Mouse (Mus musculus): ENCODE results near the gene Gm20605. TPM values are rescaled to one million over a fixed set of nuclear protein-coding genes. Genes with fewer than 3 reads are reported as not detected.

Gene Gm20605
- 11.7 and 14.0 TPM in 2 replicates for polyA plus RNA-seq (2016; fragmentation: Nextera tagmentation; extraction: Ambion mirVana)

DNA sequence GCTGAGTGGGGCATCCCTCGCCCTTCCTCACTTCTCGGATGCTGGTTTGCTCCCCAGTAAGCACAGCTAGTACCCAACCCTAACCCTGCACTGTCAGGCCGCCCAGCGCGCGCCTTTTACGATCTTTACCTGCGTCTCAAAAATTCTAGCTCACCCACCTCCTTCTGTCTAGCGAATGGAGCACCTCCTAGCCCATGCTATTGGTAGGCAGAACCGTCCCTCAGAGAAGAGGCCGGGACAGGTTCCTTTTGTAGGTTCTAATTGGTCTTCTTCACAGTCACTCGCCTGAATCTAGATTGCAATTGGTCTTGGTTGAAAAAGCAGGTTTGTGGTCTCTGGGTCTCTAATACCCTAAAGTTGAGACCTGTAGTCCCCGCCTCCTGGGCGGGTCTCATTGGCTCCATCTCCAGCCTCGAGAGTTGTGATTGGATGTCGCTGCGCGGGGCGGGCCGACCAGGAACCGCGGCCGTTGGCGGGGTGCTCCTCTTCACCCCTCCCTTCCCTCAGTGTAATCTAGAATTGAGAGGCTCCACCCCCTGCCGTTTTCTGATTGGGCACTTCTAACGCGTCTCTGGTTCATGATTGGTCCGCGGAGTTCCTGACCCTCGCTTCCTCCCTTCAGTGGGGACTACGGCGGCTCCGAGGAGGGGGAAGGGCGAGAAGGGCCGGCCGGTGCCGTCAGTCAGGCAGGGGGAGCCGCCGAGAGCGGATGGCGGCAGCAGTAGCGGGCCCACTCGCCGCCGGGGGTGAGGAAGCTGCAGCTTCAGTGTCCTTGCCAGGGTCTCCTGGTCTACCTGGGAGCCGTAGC is at the start of gene Gm20605, which contains the start of the genes Fbxo24 and Lrch4:
Gene Gm20605, plus strand, starts transcription at position 678 of the 808 bp plus-strand sequence.
Gene Fbxo24, minus strand, starts transcription at position 505 of the 808 bp plus-strand sequence.
Gene Lrch4, plus strand, starts transcription at position 624 of the 808 bp plus-strand sequence.
- Histone ChIP-seq H3K36me3 (replicated peaks) (peaks cover 30% of the 10 kb centered on the region), H3K4me3 (peak within 1 kb of the TSS; percentile 72), H3K4me1 (peaks cover 69% of the 10 kb centered on the region), H3K27me3 (ENCODE audit: poor library complexity, severe bottlenecking) (no peaks in the 10 kb centered on the region), H3K27ac (peak within 1 kb of the TSS; percentile 93), H3K9me3 (no peaks in the 10 kb centered on the region)
- under 1% methylated on average over 46 of the region's 46 CpGs for WGBS
- peak; percentile 99 for DNase-seq (ENCODE audit: extremely low spot score, low spot score)

DNA sequence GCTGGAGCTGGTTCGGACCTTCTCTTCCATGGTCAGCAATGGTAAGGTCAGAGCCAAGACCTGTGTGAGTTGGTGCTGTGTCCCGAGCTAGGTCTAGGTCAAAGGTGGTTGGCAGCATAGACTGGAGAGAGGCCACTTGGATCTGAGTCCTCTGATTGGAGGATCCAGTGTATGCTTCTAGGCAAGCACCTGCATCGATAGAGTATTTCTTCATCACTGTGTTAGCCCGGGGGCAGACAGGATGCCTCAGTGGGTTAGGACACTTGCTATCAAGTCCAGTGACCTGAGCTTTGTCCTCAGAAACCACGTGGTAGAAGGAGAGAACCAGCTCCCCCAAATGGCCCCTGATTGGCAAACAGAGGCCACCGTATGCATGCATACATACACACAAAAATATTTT is 48.7 kb upstream of the Gm20605 start:
- no peak overlapping the region for H3K4me3 ChIP-seq
- H3K9me3 ChIP-seq: no peaks in the 10 kb centered on the region
- no peaks in the 10 kb centered on the region for H3K36me3 ChIP-seq (replicated peaks)
- peaks cover 17% of the 10 kb centered on the region for H3K4me1 ChIP-seq
- H3K27ac ChIP-seq: no peak overlapping the region
- peaks cover 40% of the 10 kb centered on the region for H3K27me3 ChIP-seq (ENCODE audit: poor library complexity, severe bottlenecking)
- no peak for DNase-seq (ENCODE audit: extremely low spot score, low spot score)
- WGBS: 82% methylated on average over 6 of the region's 6 CpGs

DNA sequence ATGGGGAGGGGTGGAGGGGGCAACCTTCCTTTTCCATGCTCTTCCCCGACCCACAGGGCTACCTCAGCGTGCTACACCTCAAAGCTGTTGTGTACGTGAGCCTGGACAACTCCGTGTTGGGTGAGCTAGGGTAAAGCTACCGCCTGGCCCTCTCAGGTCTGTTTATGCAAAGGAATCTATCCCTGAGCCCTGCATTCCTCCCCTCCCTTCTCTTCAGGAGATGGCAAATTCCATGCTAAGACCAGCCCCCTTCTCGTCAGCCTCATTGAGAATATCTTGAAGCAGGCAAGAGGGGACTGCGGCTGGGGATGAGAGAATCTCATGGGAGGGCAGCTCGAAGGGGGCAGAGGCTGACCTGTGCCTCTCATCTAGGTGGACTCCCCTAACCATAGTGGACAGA is 46.3 kb upstream of the Gm20605 start:
- H3K27ac ChIP-seq: no peak overlapping the region
- no peaks in the 10 kb centered on the region for H3K9me3 ChIP-seq
- DNase-seq (ENCODE audit: extremely low spot score, low spot score): no peak
- WGBS: 50% methylated on average over 8 of the region's 8 CpGs
- H3K36me3 ChIP-seq (replicated peaks): no peaks in the 10 kb centered on the region
- peaks cover 17% of the 10 kb centered on the region for H3K4me1 ChIP-seq
- peak overlapping the region; percentile 51; the same call in 1 of the 2 replicates for H3K4me3 ChIP-seq
- H3K27me3 ChIP-seq (ENCODE audit: poor library complexity, severe bottlenecking): peaks cover 33% of the 10 kb centered on the region

DNA sequence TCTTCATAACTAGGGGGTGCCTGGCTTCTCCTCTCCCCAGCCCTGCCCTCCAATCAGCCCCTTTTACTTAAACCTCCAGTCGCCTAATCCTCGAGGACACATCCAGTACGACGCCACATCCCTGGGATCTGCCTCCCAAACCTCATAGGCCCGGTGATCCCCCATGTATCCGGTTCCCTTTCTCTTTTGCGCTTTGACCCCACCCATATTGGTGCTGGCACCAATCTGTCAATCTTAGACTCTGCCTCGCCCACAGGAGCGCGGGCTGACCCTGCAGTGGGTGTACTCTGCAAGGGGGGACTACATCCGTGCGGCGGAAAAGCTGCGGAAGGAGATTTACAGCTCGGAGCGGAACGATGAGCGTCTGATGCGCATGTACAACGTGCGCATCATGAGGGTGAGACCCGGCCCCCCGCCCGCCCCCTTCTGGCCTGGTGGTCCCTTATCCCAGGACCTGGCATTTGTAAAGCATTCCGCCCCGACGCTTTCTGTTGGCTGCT is 45.3 kb upstream of the Gm20605 start:
- H3K4me1 ChIP-seq: peaks cover 17% of the 10 kb centered on the region
- H3K4me3 ChIP-seq: peak overlapping the region; percentile 51
- H3K9me3 ChIP-seq: no peaks in the 10 kb centered on the region
- peaks cover 33% of the 10 kb centered on the region for H3K27me3 ChIP-seq (ENCODE audit: poor library complexity, severe bottlenecking)
- DNase-seq (ENCODE audit: extremely low spot score, low spot score): peak; percentile 52
- 17% methylated on average over 27 of the region's 27 CpGs for whole genome bisulfite sequencing
- H3K27ac ChIP-seq: peak overlapping the region; percentile 62
- H3K36me3 ChIP-seq (replicated peaks): no peaks in the 10 kb centered on the region

DNA sequence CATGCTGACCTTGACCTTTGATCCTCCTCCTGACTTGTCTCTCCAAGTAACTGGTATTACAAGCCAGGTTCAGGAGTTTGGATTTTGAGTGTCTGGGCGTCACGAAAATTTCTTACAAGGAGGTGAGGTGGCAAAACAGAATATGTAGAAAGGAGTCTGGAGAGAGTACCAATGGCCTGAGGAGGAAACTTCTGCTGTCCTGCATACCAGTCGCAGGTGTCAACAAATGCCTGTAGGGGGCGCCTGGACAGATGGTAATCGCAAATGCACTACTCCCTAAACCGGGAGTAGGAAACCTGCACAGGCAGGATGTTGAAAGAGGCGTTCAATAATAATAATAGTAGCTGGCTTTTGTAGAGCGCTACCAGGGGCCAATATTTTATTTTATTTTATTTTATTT is 44.0 kb upstream of the Gm20605 start:
- H3K4me1 ChIP-seq: peaks cover 17% of the 10 kb centered on the region
- no peak overlapping the region for H3K4me3 ChIP-seq
- no peak overlapping the region for H3K27ac ChIP-seq
- no peaks in the 10 kb centered on the region for H3K9me3 ChIP-seq
- 33% methylated on average over 8 of the region's 8 CpGs for WGBS
- H3K27me3 ChIP-seq (ENCODE audit: poor library complexity, severe bottlenecking): peaks cover 33% of the 10 kb centered on the region
- DNase-seq (ENCODE audit: extremely low spot score, low spot score): peak; percentile 53
- no peaks in the 10 kb centered on the region for H3K36me3 ChIP-seq (replicated peaks)

DNA sequence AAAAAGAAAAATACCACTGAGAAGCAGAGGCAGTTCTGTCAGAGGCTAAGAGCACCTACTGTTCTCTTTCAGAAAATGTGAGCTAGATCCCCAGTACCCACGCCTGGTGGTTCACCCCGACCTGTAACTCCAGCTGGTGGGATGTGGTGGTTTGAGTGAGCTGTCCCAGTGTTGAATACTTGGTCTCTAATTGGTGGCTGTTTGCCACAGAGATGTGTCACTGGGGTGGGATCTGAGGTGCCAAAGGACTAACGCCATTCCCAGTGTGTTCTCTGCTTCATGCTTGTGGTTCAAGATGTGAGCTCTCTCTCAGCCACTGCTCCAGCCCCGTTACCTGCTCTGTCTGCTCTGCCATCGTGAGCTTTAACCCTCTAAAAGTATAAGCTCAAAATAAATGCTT is 38.5 kb upstream of the Gm20605 start:
- H3K27ac ChIP-seq: no peak overlapping the region
- no peak for DNase-seq (ENCODE audit: extremely low spot score, low spot score)
- H3K27me3 ChIP-seq (ENCODE audit: poor library complexity, severe bottlenecking): no peaks in the 10 kb centered on the region
- no peaks in the 10 kb centered on the region for H3K4me1 ChIP-seq
- H3K4me3 ChIP-seq: no peak overlapping the region
- H3K36me3 ChIP-seq (replicated peaks): no peaks in the 10 kb centered on the region
- no peaks in the 10 kb centered on the region for H3K9me3 ChIP-seq
- 87% methylated on average over 5 of the region's 5 CpGs for WGBS

DNA sequence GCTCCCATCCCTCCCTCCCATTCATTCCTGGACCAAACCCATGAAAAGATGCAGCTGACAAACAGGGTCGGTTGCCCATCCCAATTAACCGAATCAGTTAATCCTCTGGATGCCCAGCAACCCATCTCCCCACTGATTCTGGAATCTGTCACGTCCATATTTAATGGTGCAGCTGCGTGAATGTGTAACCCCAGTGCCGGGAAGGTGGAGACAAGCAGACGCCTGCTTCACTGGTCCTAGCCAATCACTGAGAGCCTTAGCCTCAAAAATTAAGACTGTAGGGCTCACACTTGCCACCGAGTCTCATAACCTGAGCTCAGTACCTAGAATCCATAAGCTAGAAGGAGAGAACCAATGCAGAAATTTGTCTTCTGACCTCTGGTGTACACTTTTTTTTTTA is 33.1 kb upstream of the Gm20605 start:
- Histone ChIP-seq H3K36me3 (replicated peaks) (peaks cover 15% of the 10 kb centered on the region), H3K4me3 (no peak overlapping the region), H3K9me3 (no peaks in the 10 kb centered on the region), H3K27ac (no peak overlapping the region), H3K27me3 (ENCODE audit: poor library complexity, severe bottlenecking) (no peaks in the 10 kb centered on the region), H3K4me1 (peaks cover 27% of the 10 kb centered on the region)
- DNase-seq (ENCODE audit: extremely low spot score, low spot score): no peak
- WGBS: 85% methylated on average over 7 of the region's 7 CpGs

DNA sequence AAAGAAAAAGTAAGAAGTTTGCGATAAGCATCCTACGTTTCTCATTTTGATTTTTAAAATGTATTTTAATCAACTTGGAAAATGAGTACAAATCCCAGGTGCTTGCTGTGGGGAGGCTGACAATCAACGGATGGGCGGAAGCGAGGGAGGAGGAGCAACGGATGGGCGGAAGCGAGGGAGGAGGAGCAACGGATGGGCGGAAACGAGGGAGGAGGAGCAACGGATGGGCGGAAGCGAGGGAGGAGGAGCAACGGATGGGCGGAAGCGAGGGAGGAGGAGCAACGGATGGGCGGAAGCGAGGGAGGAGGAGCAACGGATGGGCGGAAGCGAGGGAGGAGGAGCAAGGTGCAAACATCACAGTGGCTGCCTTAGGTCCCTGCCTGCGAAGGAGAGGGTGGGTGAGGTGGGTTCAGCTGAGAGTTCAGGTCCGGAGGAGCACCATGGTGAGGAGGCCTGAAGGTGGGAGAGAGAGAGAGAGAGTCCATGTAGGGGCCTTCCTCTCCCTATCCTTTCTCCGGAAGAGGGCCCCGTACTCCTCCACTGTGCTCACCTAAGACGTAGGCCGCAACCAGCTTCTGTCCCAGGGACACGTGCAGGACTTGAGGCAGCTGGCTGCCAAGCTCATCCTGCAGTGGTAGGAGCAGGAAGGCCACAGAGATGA is 32.2 kb upstream of the Gm20605 start:
- Histone ChIP-seq H3K9me3 (no peaks in the 10 kb centered on the region), H3K4me3 (peak overlapping the region; percentile 42), H3K27ac (peak overlapping the region; percentile 77), H3K36me3 (replicated peaks) (peaks cover 15% of the 10 kb centered on the region), H3K4me1 (peaks cover 31% of the 10 kb centered on the region), H3K27me3 (ENCODE audit: poor library complexity, severe bottlenecking) (no peaks in the 10 kb centered on the region)
- 31% methylated on average over 30 of the region's 30 CpGs for WGBS
- DNase-seq (ENCODE audit: extremely low spot score, low spot score): no peak

DNA sequence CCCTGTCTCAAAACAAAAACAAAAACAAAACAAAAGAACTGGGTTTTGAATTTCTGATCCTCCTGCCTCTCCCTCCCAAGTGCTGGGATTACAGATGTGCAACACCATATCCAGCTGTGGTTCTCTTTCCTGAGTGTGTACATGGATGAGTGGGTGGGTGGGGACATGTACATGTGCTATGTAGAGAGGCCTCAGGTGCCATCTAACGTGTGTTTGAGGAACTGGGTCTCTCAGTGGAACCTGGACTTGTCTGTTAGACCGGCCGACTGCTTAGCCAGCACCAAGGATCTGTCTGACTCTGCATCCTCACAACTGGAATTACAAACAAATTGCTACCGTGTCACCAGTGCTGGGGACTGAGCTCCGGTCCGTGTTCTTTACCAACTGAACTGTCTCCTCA is 31.4 kb upstream of the Gm20605 start:
- no peaks in the 10 kb centered on the region for H3K9me3 ChIP-seq
- no peak overlapping the region for H3K27ac ChIP-seq
- WGBS: 96% methylated on average over 6 of the region's 6 CpGs
- H3K36me3 ChIP-seq (replicated peaks): peaks cover 15% of the 10 kb centered on the region
- H3K4me1 ChIP-seq: peaks cover 40% of the 10 kb centered on the region
- no peaks in the 10 kb centered on the region for H3K27me3 ChIP-seq (ENCODE audit: poor library complexity, severe bottlenecking)
- DNase-seq (ENCODE audit: extremely low spot score, low spot score): no peak
- H3K4me3 ChIP-seq: no peak overlapping the region

DNA sequence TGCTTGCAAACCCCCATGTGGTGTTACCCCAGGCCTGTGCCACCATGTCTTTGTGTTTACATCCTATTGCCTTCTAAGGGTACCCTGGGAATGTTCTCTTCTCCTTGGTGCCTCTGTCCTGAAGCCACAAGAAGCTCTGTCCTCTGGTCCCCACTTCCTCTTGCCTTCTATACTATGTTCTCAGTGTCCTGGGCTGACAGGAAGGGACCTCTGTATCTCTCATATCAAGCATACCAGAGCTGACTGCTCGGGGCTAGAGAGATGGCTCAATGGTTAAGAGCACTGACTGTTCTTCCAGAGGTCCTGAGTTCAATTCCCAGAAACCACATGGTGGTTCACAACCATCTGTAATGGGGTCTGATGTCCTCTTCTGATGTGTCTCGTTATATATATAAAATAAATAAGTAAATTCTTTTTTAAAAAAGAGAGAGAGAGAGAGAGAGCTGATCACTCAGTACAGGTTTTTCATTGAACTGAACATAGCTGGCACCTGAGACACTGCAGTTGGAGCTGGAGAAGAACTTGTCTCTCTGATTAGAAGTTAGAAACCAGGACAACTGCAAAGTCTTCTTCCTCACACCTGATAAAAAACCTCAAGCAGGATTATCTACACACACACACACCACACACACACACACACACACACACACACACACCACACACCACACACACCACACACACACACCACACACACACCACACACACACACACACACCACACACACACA is 30.7 kb upstream of the Gm20605 start:
- peaks cover 46% of the 10 kb centered on the region for H3K4me1 ChIP-seq
- 87% methylated on average over 2 of the region's 2 CpGs for WGBS
- no peak overlapping the region for H3K27ac ChIP-seq
- peaks cover 15% of the 10 kb centered on the region for H3K36me3 ChIP-seq (replicated peaks)
- H3K27me3 ChIP-seq (ENCODE audit: poor library complexity, severe bottlenecking): no peaks in the 10 kb centered on the region
- DNase-seq (ENCODE audit: extremely low spot score, low spot score): no peak
- no peak overlapping the region for H3K4me3 ChIP-seq
- no peaks in the 10 kb centered on the region for H3K9me3 ChIP-seq

DNA sequence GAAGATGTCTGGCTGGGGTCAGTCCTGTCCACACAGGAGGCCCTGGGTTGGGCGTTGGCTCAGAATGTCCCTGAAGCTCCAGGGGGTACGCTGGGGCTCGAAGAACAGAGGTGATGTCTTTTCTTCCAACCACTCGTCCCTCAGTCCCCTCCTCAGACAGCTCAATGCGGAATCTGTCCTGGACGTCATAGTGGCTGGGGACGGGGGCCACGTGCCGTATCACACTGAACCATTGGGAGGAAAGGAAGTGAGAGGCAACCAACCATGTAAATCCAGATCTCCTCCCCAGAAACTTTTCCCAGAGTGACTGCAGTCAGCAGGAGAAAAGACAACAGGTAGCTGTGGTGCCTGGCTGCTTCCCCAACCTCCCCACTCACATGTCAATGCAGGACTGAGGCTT is 29.4 kb upstream of the Gm20605 start:
- H3K9me3 ChIP-seq: no peaks in the 10 kb centered on the region
- no peaks in the 10 kb centered on the region for H3K27me3 ChIP-seq (ENCODE audit: poor library complexity, severe bottlenecking)
- H3K4me3 ChIP-seq: peak overlapping the region; percentile 70
- 72% methylated on average over 9 of the region's 9 CpGs for WGBS
- peaks cover 53% of the 10 kb centered on the region for H3K4me1 ChIP-seq
- no peak for DNase-seq (ENCODE audit: extremely low spot score, low spot score)
- H3K27ac ChIP-seq: peak overlapping the region; percentile 97; the same call in 1 of the 2 replicates
- H3K36me3 ChIP-seq (replicated peaks): peaks cover 17% of the 10 kb centered on the region

DNA sequence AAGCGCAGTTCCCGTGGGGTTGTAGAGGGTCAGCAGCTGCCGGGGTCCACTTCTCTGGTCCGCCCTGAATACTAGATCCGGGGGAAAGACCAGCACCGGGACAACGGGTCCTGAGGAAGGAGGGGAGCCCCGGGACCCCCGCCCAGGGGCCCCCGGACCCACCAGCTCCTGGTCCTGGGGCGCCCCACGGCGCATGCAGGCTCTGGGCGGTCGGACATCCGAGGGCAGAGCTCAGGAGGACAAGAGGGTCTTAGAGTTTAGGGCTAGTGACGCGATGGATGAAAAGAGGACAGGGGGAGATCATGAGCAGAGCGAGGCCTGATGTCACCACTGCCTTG is 28.7 kb upstream of the Gm20605 start:
- no peak for DNase-seq (ENCODE audit: extremely low spot score, low spot score)
- peaks cover 53% of the 10 kb centered on the region for H3K4me1 ChIP-seq
- H3K27ac ChIP-seq: peak overlapping the region; percentile 97
- no peaks in the 10 kb centered on the region for H3K9me3 ChIP-seq
- peaks cover 21% of the 10 kb centered on the region for H3K36me3 ChIP-seq (replicated peaks)
- 4% methylated on average over 19 of the region's 19 CpGs for whole genome bisulfite sequencing
- peak overlapping the region; percentile 70 for H3K4me3 ChIP-seq
- no peaks in the 10 kb centered on the region for H3K27me3 ChIP-seq (ENCODE audit: poor library complexity, severe bottlenecking)
